Mouse (Mus musculus) kidney, adult 10 weeks (tissue): ENCODE results near the gene Zfp59. TPM values are rescaled to one million over a fixed set of nuclear protein-coding genes. Genes with fewer than 3 reads are reported as not detected.

Source experiments
- polyA plus RNA-seq: library from polyadenylated mRNA; stranded (reverse); fragments of 350-450 nt; fragmentation: Illumina TruSeq; extraction: RNeasy Lipid Tissue Mini Kit (QIAGEN cat#74804); gene quantifications from one replicate; pipeline ENCODE4 v1.2.3, GENCODE M21; 2014; ENCODE audit warnings: low read depth, low replicate concordance

Zfp59 gene
- 11.0 TPM for polyA plus RNA-seq

GRCm38 (mm10) chr7:27838323-27839249 is at the start of gene Zfp59:
TSS of gene Zfp59 (plus strand) at chr7:27838607.

GRCm38 (mm10) chr7:27806896-27807295 is 31.5 kb upstream of the Zfp59 start, which contains the start of gene Zfp626:
TSS of gene Zfp626 (plus strand) at chr7:27807196.

GRCm38 (mm10) chr7:27857227-27857626 is 18.8 kb downstream of the Zfp59 start, which contains the start of gene Zfp607a:
TSS of gene Zfp607a (plus strand) at chr7:27857527.

Other genes with a start within 250 kb of the Zfp59 start
- gene Akt2, start 247.1 kb upstream of the Zfp59 start, polyA plus RNA-seq, result 8.8 TPM
- not detected for gene Ttc9b, start 184.7 kb upstream of the Zfp59 start, polyA plus RNA-seq
- 2.0 TPM for gene Map3k10, start 164.0 kb upstream of the Zfp59 start, polyA plus RNA-seq
- 2.1 TPM for gene Zfp607b, start 149.3 kb upstream of the Zfp59 start, polyA plus RNA-seq
- 25.0 TPM for gene Zfp60, start 107.2 kb upstream of the Zfp59 start, polyA plus RNA-seq
- 15.7 TPM for gene Zfp626, start 31.4 kb upstream of the Zfp59 start, polyA plus RNA-seq
- gene Zfp607a, start 18.9 kb downstream of the Zfp59 start, polyA plus RNA-seq, result 5.1 TPM
- 15.8 TPM for gene Zfp974, start 90.9 kb downstream of the Zfp59 start, polyA plus RNA-seq
- gene Zfp780b, start 140.6 kb downstream of the Zfp59 start, polyA plus RNA-seq, result 20.3 TPM
- 4.0 TPM for gene Zfp850, start 175.5 kb downstream of the Zfp59 start, polyA plus RNA-seq
- 35.8 TPM for gene Psmc4, start 211.5 kb downstream of the Zfp59 start, polyA plus RNA-seq
- gene Fcgbp, start 232.6 kb downstream of the Zfp59 start, polyA plus RNA-seq, result not detected